ENCODE assay signal across 11 mouse cellular contexts in genomic region chr1:75369360-75369983, GRCm38 (mm10). TPM values are rescaled to one million over a fixed set of nuclear protein-coding genes. Genes with fewer than 3 reads are reported as not detected.
DNase-seq lines count a peak whose midpoint lies in the region; ATAC-seq and TF ChIP-seq lines count a peak whose summit lies in the region.
"Had no signal": no experiment of that assay in that cellular context is flagged by ENCODE, and none has a peak within 500 bp of the region (broad histone marks: within the 10 kb centered on the region; RNA-seq: fewer than 3 reads in every experiment).

No protein-coding gene starts in this region.

- peaks cover 41% of the 10 kb centered on the region for H3K4me1 ChIP-seq in heart, embryonic 12.5 days (replicated peaks)
- H3K4me1 ChIP-seq in E14TG2a.4 (replicated peaks; ENCODE audit: low read depth, low read length) = peaks cover 20% of the 10 kb centered on the region
- H3K4me1 ChIP-seq in midbrain, embryonic 15.5 days = peaks cover 11% of the 10 kb centered on the region

- H3K9me3 ChIP-seq in heart, embryonic 12.5 days (replicated peaks) = no peaks in the 10 kb centered on the region
- H3K9me3 ChIP-seq in E14TG2a.4 (ENCODE audit: low read length) = no peaks in the 10 kb centered on the region
- no peaks in the 10 kb centered on the region for H3K9me3 ChIP-seq in midbrain, embryonic 15.5 days
- H3K9me3 ChIP-seq: forebrain, embryonic 15.5 days had no signal

- H3K4me3 ChIP-seq in heart, embryonic 12.5 days = no peak overlapping the region
- peak overlapping the region; percentile 13; the same call in 1 of the 2 replicates for H3K4me3 ChIP-seq in E14TG2a.4 (replicated peaks; ENCODE audit: low read length)
- no peak overlapping the region for H3K4me3 ChIP-seq in midbrain, embryonic 15.5 days
- H3K4me3 ChIP-seq: forebrain, embryonic 15.5 days had no signal

- H3K36me3 ChIP-seq in heart, embryonic 12.5 days = peaks cover 33% of the 10 kb centered on the region
- no peaks in the 10 kb centered on the region for H3K36me3 ChIP-seq in E14TG2a.4 (ENCODE audit: insufficient read depth, low read length)
- no peaks in the 10 kb centered on the region for H3K36me3 ChIP-seq in midbrain, embryonic 15.5 days (replicated peaks)
- H3K36me3 ChIP-seq: forebrain, embryonic 15.5 days had no signal

- peak overlapping the region; percentile 50 for H3K4me2 ChIP-seq in heart, embryonic 12.5 days
- H3K4me2 ChIP-seq in midbrain, embryonic 15.5 days = no peak overlapping the region
- H3K4me2 ChIP-seq: forebrain, embryonic 15.5 days had no signal

- TF ChIP-seq CTCF in E14TG2a.4 (conservative IDR thresholded peaks at IDR 0.05; ENCODE audit: low read length) = no peak

- intact Hi-C loops in heart, postnatal 14 days (cut with DNase I) = no loop called here

- H3K27me3 ChIP-seq in heart, embryonic 12.5 days (replicated peaks) = 0 out of 2 replicates have a peak, but pooled peaks cover 2% of the 10 kb centered on the region
- peaks cover 53% of the 10 kb centered on the region for H3K27me3 ChIP-seq in E14TG2a.4 (ENCODE audit: insufficient read depth, low read length)
- H3K27me3 ChIP-seq in midbrain, embryonic 15.5 days (replicated peaks) = 0 out of 2 replicates have a peak, but pooled peaks cover 3% of the 10 kb centered on the region

- peak overlapping the region; percentile 63 for H3K27ac ChIP-seq in heart, embryonic 12.5 days (ENCODE audit: poor library complexity, severe bottlenecking)
- H3K27ac ChIP-seq in midbrain, embryonic 15.5 days = no peak overlapping the region
- H3K27ac ChIP-seq: forebrain, embryonic 15.5 days; macrophage had no signal

- 29% methylated on average over 25 of the region's 25 CpGs for WGBS in heart, embryonic 12.5 days
- WGBS in midbrain, embryonic 15.5 days = 48% methylated on average over 25 of the region's 25 CpGs

- peak overlapping the region; percentile 53 for H3K9ac ChIP-seq in heart, embryonic 12.5 days
- H3K9ac ChIP-seq in midbrain, embryonic 15.5 days = no peak overlapping the region
- H3K9ac ChIP-seq: forebrain, embryonic 15.5 days had no signal

- DNase-seq in heart, postnatal 14 days = no peak
- peak; percentile 35 for DNase-seq in brain, adult 2 months (ENCODE audit: low read depth, low spot score)
- DNase-seq in kidney, postnatal 14 days = peak; percentile 46
- DNase-seq in spleen, postnatal 14 days (ENCODE audit: low spot score in 2 of 2) = no peak
- DNase-seq: right cerebral cortex, postnatal 25 days had no signal

- no peak for ATAC-seq in heart, embryonic 12.5 days (ENCODE audit: insufficient number of reproducible peaks, low FRiP score)
- ATAC-seq in inflammation-experienced regulatory T-cells, adult 6 months = no peak
- ATAC-seq in midbrain, embryonic 15.5 days (replicated peaks) = no peak
- ATAC-seq: forebrain, embryonic 15.5 days had no signal

RNA-seq across cellular contexts. Expression of gene Speg, which starts 5.6 kb away (rescaled TPM):
- polyA plus RNA-seq in heart, embryonic 12.5 days (2016; fragmentation: Nextera tagmentation; extraction: Ambion mirVana) = 61.5 and 67.4 TPM in 2 replicates
- total RNA-seq in heart, postnatal 14 days (2021) = 100 to 1,000 TPM; 125 to 126 TPM
- polyA plus RNA-seq in inflammation-experienced regulatory T-cells, adult 6 months (2017; shearing (Covaris generic)) = under 1 TPM in 1 of 3 experiments, not detected in 2; 0.34 TPM
- polyA plus RNA-seq in midbrain, embryonic 15.5 days (2015; fragmentation: Nextera tagmentation; extraction: Ambion mirVana) = 20.8 and 21.3 TPM in 2 replicates

RNA-seq across cellular contexts. Expression of gene Des, which starts 9.3 kb away (rescaled TPM):
- polyA plus RNA-seq in heart, embryonic 12.5 days (2016; fragmentation: Nextera tagmentation; extraction: Ambion mirVana) = 500 and 521 TPM in 2 replicates
- total RNA-seq in heart, postnatal 14 days (2021) = 1,000 to 10,000 TPM; 1,039 to 1,057 TPM
- polyA plus RNA-seq in inflammation-experienced regulatory T-cells, adult 6 months (2017; shearing (Covaris generic)) = under 1 TPM in 1 of 3 experiments, not detected in 2; 0.64 TPM
- 1.5 and 2.0 TPM in 2 replicates for polyA plus RNA-seq in midbrain, embryonic 15.5 days (2015; fragmentation: Nextera tagmentation; extraction: Ambion mirVana)
- polyA plus RNA-seq: macrophage had no signal

RNA-seq across cellular contexts. Expression of gene Dnpep, which starts 51.7 kb away (rescaled TPM):
- 113 TPM in 2 replicates for polyA plus RNA-seq in heart, embryonic 12.5 days (2016; fragmentation: Nextera tagmentation; extraction: Ambion mirVana)
- 10 to 100 TPM; 85.6 to 88.5 TPM for total RNA-seq in heart, postnatal 14 days (2021)
- polyA plus RNA-seq in inflammation-experienced regulatory T-cells, adult 6 months (2017; shearing (Covaris generic)) = 10 to 100 TPM; 52.9 to 68.4 (median 62.8) TPM
- 152 and 162 TPM in 2 replicates for polyA plus RNA-seq in midbrain, embryonic 15.5 days (2015; fragmentation: Nextera tagmentation; extraction: Ambion mirVana)

Comparison
In these comparisons a context has a peak if more than half of its experiments do, and no peak if none do; other contexts are left out.
1. DNase-seq: peak in brain, adult 2 months (single experiment) and kidney, postnatal 14 days (single experiment); none in heart, postnatal 14 days (0 of 2) and spleen, postnatal 14 days (0 of 2).
2. RNA of gene Speg, which starts 5.6 kb away (polyA plus RNA-seq): 61.5 to 67.4 TPM in heart, embryonic 12.5 days and 20.8 to 21.3 TPM in midbrain, embryonic 15.5 days; 0.34 TPM in inflammation-experienced regulatory T-cells, adult 6 months; every median in the first group is over 10 times any median in the second.
3. RNA of gene Des, which starts 9.3 kb away (polyA plus RNA-seq): 500 to 521 TPM in heart, embryonic 12.5 days; 1.5 to 2.0 TPM in midbrain, embryonic 15.5 days and 0.64 TPM in inflammation-experienced regulatory T-cells, adult 6 months; every median in the first group is over 100 times any median in the second.